Mouse (Mus musculus): ENCODE measurements at regions not wholly inside any gene's neighbourhood (a gene's known extent, or its start where the extent isn't known, plus 50 kb on each side); places are given as distances from the start of the nearest gene placed in this dataset.
A peak's percentile ranks its signal among the peaks of the same experiment; 100 is the strongest.

DNA sequence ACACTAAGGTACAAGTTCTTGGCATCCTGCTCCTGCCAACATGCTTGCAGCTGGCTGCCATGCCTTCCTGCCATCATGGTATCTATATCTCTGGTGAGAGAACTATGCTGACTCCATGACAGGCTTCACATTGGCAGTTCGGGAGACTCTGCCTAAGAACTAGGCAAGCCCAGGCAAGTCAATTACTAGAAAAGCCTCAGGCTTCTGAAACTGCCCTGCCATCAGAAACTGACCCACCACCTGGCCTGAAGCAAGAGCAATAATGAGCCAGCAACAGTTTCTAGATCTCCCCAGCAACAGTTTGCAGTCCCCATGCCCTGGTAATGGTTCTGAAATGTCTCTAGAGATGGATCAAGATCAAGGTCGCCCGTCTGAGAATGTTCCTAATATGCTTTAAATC, 280.8 kb downstream of the Rnf152 start:
- no peak for DNase-seq (ENCODE audit: low read depth)

DNA sequence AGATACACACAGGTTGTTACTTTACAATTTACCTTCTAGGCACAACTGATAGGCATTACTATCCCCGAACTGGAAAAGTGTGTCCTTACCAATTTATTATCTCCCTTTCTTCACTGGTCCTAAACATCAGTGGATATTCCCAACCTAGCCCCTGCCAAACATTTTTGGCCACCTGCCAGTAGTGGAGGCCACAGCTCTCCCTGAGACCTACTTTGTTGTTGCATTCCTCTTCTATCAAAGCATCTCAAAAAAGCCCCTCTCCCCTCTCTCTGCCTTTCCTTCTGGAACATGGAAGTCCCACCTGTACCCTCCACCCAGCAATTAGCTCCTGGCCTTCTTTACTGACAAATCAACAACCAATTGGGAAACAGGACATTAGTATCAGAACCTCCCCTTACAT, 282.2 kb downstream of the Rnf152 start:
- DNase-seq (ENCODE audit: low read depth): no peak

DNA sequence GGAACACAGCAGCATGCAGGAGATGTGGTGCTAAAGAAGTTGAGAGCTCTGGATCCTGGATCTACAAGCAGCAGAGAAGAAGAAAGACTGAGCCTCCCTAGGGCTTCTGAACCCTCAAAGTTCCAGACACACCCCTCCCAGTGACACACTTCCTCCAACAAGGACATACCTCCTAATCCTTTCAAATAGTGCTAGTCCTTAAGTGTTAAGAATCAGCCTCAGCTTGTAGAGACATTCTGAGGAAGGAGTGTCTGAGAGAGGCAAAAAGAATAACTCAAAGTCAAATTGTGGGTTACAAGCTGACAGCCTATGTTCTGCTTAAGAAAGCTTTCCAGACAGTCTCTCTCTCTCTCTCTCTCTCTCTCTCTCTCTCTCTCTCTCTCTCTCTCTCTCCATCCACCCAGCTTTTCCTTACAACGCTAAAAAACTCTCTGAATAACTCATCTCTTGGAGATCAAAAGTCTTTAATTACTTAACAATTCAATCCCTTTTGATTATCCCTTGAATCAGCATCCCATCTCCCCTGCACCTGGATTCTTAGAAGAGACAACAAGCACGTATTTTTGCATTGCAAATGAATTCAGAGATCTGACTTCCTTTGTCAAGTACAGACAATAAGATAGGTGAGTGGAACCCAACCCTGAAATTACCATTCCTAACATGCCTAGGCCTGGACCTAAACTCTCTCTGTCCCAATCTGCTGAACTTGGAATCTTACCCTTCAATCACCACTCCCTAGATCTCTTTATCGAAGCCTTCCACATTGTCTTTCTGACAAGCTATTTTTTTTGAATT, 285.7 kb downstream of the Rnf152 start:
- DNase-seq (ENCODE audit: low read depth): no peak

DNA sequence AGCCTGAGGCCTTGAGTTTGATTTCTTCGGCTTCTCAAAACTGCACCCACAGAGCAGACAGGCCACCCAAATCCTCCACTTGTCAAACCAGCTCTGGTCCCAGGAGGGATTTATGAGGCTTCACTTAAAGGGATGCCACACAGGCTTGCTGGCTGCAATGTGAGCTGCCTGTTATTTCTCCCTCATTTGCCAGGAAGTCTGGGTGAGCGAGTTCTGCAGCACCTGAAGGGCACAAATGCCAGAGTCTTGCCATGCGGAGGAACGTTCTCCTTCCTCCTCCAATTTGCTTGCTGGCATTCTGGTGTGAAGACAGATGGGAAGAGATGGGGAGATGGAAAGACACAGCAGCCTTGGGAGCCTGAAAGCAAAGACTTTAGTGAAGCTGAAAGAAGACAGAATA, 288.6 kb downstream of the Rnf152 start:
- DNase-seq (ENCODE audit: low read depth): peak; percentile 23

DNA sequence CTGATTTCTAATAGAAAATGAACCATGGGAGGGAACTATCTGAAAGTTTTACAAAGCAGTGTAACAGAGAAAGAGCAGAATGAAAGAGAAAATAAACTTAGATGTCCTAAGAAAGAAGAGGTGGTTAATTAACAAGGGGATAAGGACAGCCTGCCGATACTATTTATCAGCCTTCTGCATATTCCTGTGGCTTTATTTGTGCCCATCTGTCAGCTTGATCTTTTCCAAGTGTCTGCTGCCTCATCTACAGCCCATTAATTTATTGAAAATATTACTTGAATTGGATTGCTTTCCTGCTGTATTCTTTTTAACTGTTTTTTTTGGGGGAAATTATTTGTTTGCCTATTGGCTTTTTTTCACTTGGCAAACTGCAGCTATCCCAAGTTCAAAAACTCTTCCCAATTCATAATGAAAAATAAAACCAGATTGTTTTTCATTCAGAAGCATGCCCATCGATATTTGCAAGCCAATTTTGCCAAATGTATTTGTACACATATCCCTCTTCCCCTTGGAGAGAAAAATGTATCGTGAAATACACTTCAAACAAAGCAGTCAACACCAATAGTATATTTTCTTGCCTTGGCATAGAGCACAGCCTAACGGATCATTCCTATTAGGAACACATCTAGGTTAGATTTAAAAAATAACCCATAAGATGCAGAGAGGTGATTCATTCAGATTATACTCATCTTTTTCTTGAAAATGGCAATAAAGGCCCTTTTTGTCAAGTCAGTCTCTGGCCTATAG, 289.3 kb downstream of the Rnf152 start:
- no peak for DNase-seq (ENCODE audit: low read depth)

DNA sequence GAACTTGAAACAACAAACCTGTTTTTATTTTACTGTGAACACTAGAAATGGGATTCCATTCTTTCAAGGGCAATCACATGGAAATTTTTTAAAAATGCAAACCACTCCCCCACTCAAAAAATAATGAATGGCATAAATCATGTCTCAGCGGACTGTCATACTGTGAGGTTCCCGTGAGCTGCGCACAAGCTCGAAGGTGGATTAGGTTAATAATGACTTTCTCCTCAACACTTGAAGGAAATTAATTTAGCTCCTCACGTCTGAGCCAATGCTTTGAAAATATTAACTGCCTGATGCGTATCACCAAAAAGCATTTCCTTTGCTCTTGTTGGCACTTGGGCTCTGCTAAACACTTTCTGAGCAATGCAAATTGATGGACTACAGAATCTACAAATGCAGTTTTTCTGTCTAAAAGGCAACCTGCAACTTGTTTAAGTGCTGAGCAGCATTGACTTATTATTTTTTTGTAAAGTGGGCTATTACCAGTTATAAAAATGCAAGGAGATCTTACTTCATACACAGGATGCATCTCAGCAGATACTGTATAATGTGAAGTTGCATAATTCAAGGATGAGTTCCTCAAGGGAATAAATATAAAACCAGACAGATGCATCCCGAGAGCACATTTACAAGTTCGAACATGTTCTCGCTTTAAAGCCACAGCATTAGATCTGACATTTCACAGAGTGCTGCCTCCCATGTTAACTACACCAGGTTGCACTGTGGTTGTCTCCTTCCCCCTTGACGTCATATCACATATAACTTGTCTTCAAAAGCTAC, 282.4 kb downstream of the Cdh20 start:
- DNase-seq (ENCODE audit: low read depth): no peak

All from gonadal fat pad, adult 2 months (tissue).